Mouse (Mus musculus): ENCODE results near the gene Trim14.

DNA sequence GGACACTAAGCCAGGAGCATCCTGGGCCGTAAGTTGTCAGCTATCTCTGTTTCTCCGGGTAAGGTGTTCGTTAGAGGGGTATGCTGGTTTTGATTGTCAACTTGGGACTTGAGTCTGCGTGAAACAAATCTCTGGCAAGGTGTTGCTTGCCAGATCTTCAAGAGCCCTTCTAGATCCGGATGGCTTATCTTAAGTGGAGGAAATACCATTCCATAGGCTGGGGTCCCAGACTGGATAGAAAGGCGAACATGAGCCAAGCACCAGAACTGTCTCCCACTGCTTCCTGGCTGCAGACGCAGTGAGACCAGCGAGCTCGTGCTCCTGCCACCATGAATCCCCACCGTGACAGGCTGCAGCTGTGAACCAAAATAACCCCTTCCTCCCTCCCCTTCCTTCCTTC is 14.5 kb downstream of the Trim14 start:
- TF ChIP-seq CTCF (IDR thresholded peaks at IDR 0.05; ENCODE audit: extremely low read depth, insufficient read length, insufficient replicate concordance, low read depth, low read length) (no peak), POLR2A (IDR thresholded peaks at IDR 0.05; ENCODE audit: low read depth, low read length) (no peak)
